Comparison of ENCODE assay signal across 8 mouse cellular contexts in genomic region chr8:71383396-71383795, GRCm38 (mm10). TPM values are rescaled to one million over a fixed set of nuclear protein-coding genes. Genes with fewer than 3 reads are reported as not detected.
A peak's percentile ranks its signal among the peaks of the same experiment; 100 is the strongest.
DNase-seq lines count a peak whose midpoint lies in the region; ATAC-seq and TF ChIP-seq lines count a peak whose summit lies in the region.
"Had no signal": no experiment of that assay in that cellular context is flagged by ENCODE, and none has a peak within 500 bp of the region (broad histone marks: within the 10 kb centered on the region; RNA-seq: fewer than 3 reads in every experiment).

No protein-coding gene starts in this region.

- no peak for TF ChIP-seq POLR2A in limb, embryonic 14.5 days (IDR thresholded peaks at IDR 0.05; ENCODE audit: borderline replicate concordance, extremely low read depth, insufficient read depth, insufficient read length)

- 0 out of 2 replicates have a peak overlapping the region, but pooled peaks have one; percentile 28 for H3K27ac ChIP-seq in layer of hippocampus, adult 2 months
- peak overlapping the region; percentile 95; the same call in 1 of the 2 replicates for H3K27ac ChIP-seq in hindbrain, embryonic 12.5 days
- H3K27ac ChIP-seq in limb, embryonic 14.5 days (replicated peaks; ENCODE audit: low read depth, low read length): peak overlapping the region; percentile 88; the same call in 1 of the 2 replicates
- peak overlapping the region; percentile 96 for H3K27ac ChIP-seq in stomach, embryonic 15.5 days

- H3K4me1 ChIP-seq in hindbrain, embryonic 12.5 days: peaks cover 28% of the 10 kb centered on the region
- peaks cover 23% of the 10 kb centered on the region for H3K4me1 ChIP-seq in limb, embryonic 14.5 days (ENCODE audit: control insufficient read depth, insufficient read depth, low read length)
- H3K4me1 ChIP-seq in stomach, embryonic 15.5 days: peaks cover 36% of the 10 kb centered on the region

- no peaks in the 10 kb centered on the region for H3K36me3 ChIP-seq in hindbrain, embryonic 12.5 days
- no peaks in the 10 kb centered on the region for H3K36me3 ChIP-seq in limb, embryonic 14.5 days (ENCODE audit: control insufficient read depth, insufficient read depth, low read length)
- H3K36me3 ChIP-seq in stomach, embryonic 15.5 days: no peaks in the 10 kb centered on the region

- H3K9ac ChIP-seq in hindbrain, embryonic 12.5 days: no peak overlapping the region
- H3K9ac ChIP-seq in limb, embryonic 14.5 days (ENCODE audit: low read depth, low read length, severe bottlenecking): no peak overlapping the region
- no peak overlapping the region; the same call in 1 of the 2 replicates for H3K9ac ChIP-seq in stomach, embryonic 15.5 days

- 4% methylated on average over 12 of the region's 12 CpGs for WGBS in hindbrain, embryonic 12.5 days
- 40% methylated on average over 12 of the region's 12 CpGs for WGBS in limb, embryonic 14.5 days
- WGBS in stomach, embryonic 15.5 days: 30% methylated on average over 12 of the region's 12 CpGs

- no peaks in the 10 kb centered on the region for H3K27me3 ChIP-seq in hindbrain, embryonic 12.5 days
- no peaks in the 10 kb centered on the region for H3K27me3 ChIP-seq in limb, embryonic 14.5 days (ENCODE audit: control insufficient read depth, insufficient read depth, low read length)
- no peaks in the 10 kb centered on the region for H3K27me3 ChIP-seq in stomach, embryonic 15.5 days (replicated peaks)

- H3K4me2 ChIP-seq in hindbrain, embryonic 12.5 days (replicated peaks): no peak overlapping the region
- H3K4me2 ChIP-seq in limb, embryonic 14.5 days (replicated peaks; ENCODE audit: low read depth, low read length, severe bottlenecking): no peak overlapping the region
- peak overlapping the region; percentile 8; the same call in 1 of the 2 replicates for H3K4me2 ChIP-seq in stomach, embryonic 15.5 days

- no peak overlapping the region for H3K4me3 ChIP-seq in layer of hippocampus, adult 2 months
- H3K4me3 ChIP-seq in hindbrain, embryonic 12.5 days: no peak overlapping the region
- no peak overlapping the region for H3K4me3 ChIP-seq in limb, embryonic 14.5 days (replicated peaks; ENCODE audit: low read length)
- no peak overlapping the region for H3K4me3 ChIP-seq in stomach, embryonic 15.5 days (replicated peaks)

- no peak for DNase-seq in layer of hippocampus, adult 2 months (ENCODE audit: low spot score in 2 of 2)
- no peak for DNase-seq in layer of hippocampus, postnatal 25 days (ENCODE audit: extremely low spot score in 1 of 2, low spot score in 1 of 2)
- DNase-seq in limb, embryonic 14.5 days (ENCODE audit: low spot score): no peak
- DNase-seq in thymus, postnatal 25 days: no peak

- TF ChIP-seq CTCF in layer of hippocampus, adult 2 months (conservative IDR thresholded peaks at IDR 0.05): no peak

- H3K9me3 ChIP-seq in hindbrain, embryonic 12.5 days (replicated peaks): no peaks in the 10 kb centered on the region
- H3K9me3 ChIP-seq in limb, embryonic 14.5 days (ENCODE audit: control insufficient read depth, low read length): no peaks in the 10 kb centered on the region
- H3K9me3 ChIP-seq in stomach, embryonic 15.5 days: no peaks in the 10 kb centered on the region
- H3K9me3 ChIP-seq: megakaryocyte, embryonic 14.5 days had no signal

- ATAC-seq in hindbrain, embryonic 12.5 days (ENCODE audit: low FRiP score): no peak
- ATAC-seq in limb, embryonic 14.5 days (ENCODE audit: low FRiP score, low read depth): no peak
- ATAC-seq in stomach, embryonic 15.5 days (ENCODE audit: insufficient read depth, low FRiP score, low read depth): no peak
- ATAC-seq in activated CD4-positive, CD25-positive, alpha-beta regulatory T cell, adult 4 months: no peak

RNA-seq across cellular contexts. Expression of gene Nr2f6, which starts 1.6 kb away (rescaled TPM):
- total RNA-seq in layer of hippocampus, adult 2 months (2021): 10 to 100 TPM; 41.9 TPM
- 10 to 100 TPM; 43.0 to 44.1 TPM for total RNA-seq in layer of hippocampus, postnatal 25 days (2021)
- polyA plus RNA-seq in hindbrain, embryonic 12.5 days (2016; fragmentation: Nextera tagmentation; extraction: Ambion mirVana): 61.2 and 65.2 TPM in 2 replicates
- 80.8 and 113 TPM in 2 replicates for polyA plus RNA-seq in limb, embryonic 14.5 days (2012; rRNA removed)
- 63.1 and 66.9 TPM in 2 replicates for polyA plus RNA-seq in limb, embryonic 14.5 days (2014; fragmentation: Nextera tagmentation; extraction: Ambion mirVana)
- 80.9 and 81.8 TPM in 2 replicates for polyA plus RNA-seq in stomach, embryonic 15.5 days (2015; fragmentation: Nextera tagmentation; extraction: Ambion mirVana)
- polyA plus RNA-seq in activated CD4-positive, CD25-positive, alpha-beta regulatory T cell, adult 4 months (2017; shearing (Covaris generic)): under 1 TPM in 1 of 2 experiments, not detected in 1; 0.45 TPM

RNA-seq across cellular contexts. Expression of gene Ushbp1, which starts 12.2 kb away (rescaled TPM):
- total RNA-seq in layer of hippocampus, adult 2 months (2021): 1 to 10 TPM; 3.3 to 4.3 TPM
- 1 to 10 TPM; 3.6 to 4.4 TPM for total RNA-seq in layer of hippocampus, postnatal 25 days (2021)
- polyA plus RNA-seq in hindbrain, embryonic 12.5 days (2016; fragmentation: Nextera tagmentation; extraction: Ambion mirVana): 5.7 and 6.8 TPM in 2 replicates
- 15.7 and 16.7 TPM in 2 replicates for polyA plus RNA-seq in limb, embryonic 14.5 days (2012; rRNA removed)
- 7.6 and 9.1 TPM in 2 replicates for polyA plus RNA-seq in limb, embryonic 14.5 days (2014; fragmentation: Nextera tagmentation; extraction: Ambion mirVana)
- polyA plus RNA-seq in stomach, embryonic 15.5 days (2015; fragmentation: Nextera tagmentation; extraction: Ambion mirVana): 10.8 and 10.9 TPM in 2 replicates
- under 1 TPM in 1 of 2 experiments, not detected in 1; 0.28 TPM for polyA plus RNA-seq in activated CD4-positive, CD25-positive, alpha-beta regulatory T cell, adult 4 months (2017; shearing (Covaris generic))

RNA-seq across cellular contexts. Expression of gene Ocel1, which starts 12.3 kb away (rescaled TPM):
- 10 to 100 TPM; 15.4 to 15.9 TPM for total RNA-seq in layer of hippocampus, adult 2 months (2021)
- 10 to 100 TPM; 15.3 to 18.5 TPM for total RNA-seq in layer of hippocampus, postnatal 25 days (2021)
- polyA plus RNA-seq in hindbrain, embryonic 12.5 days (2016; fragmentation: Nextera tagmentation; extraction: Ambion mirVana): 5.8 and 6.7 TPM in 2 replicates
- polyA plus RNA-seq in limb, embryonic 14.5 days (2012; rRNA removed): 4.2 and 4.6 TPM in 2 replicates
- polyA plus RNA-seq in limb, embryonic 14.5 days (2014; fragmentation: Nextera tagmentation; extraction: Ambion mirVana): 3.8 and 4.3 TPM in 2 replicates
- 8.0 TPM in 2 replicates for polyA plus RNA-seq in stomach, embryonic 15.5 days (2015; fragmentation: Nextera tagmentation; extraction: Ambion mirVana)
- polyA plus RNA-seq in activated CD4-positive, CD25-positive, alpha-beta regulatory T cell, adult 4 months (2017; shearing (Covaris generic)): 1 to 10 TPM; 3.7 to 4.9 TPM

RNA-seq across cellular contexts. Expression of gene Babam1, which starts 13.3 kb away (rescaled TPM):
- 100 to 1,000 TPM in 1 of 2 experiments, 10 to 100 TPM in 1; 98.3 to 102 TPM for total RNA-seq in layer of hippocampus, adult 2 months (2021)
- 10 to 100 TPM; 98.0 to 99.3 TPM for total RNA-seq in layer of hippocampus, postnatal 25 days (2021)
- polyA plus RNA-seq in hindbrain, embryonic 12.5 days (2016; fragmentation: Nextera tagmentation; extraction: Ambion mirVana): 91.1 and 104 TPM in 2 replicates
- 117 and 122 TPM in 2 replicates for polyA plus RNA-seq in limb, embryonic 14.5 days (2012; rRNA removed)
- polyA plus RNA-seq in limb, embryonic 14.5 days (2014; fragmentation: Nextera tagmentation; extraction: Ambion mirVana): 87.7 and 88.6 TPM in 2 replicates
- polyA plus RNA-seq in stomach, embryonic 15.5 days (2015; fragmentation: Nextera tagmentation; extraction: Ambion mirVana): 92.2 and 98.2 TPM in 2 replicates
- 10 to 100 TPM; 59.2 to 67.9 TPM for polyA plus RNA-seq in activated CD4-positive, CD25-positive, alpha-beta regulatory T cell, adult 4 months (2017; shearing (Covaris generic))

RNA-seq across cellular contexts. Expression of gene Use1, which starts 16.7 kb away (rescaled TPM):
- total RNA-seq in layer of hippocampus, adult 2 months (2021): 100 to 1,000 TPM; 107 to 117 TPM
- total RNA-seq in layer of hippocampus, postnatal 25 days (2021): 100 to 1,000 TPM; 113 TPM
- polyA plus RNA-seq in hindbrain, embryonic 12.5 days (2016; fragmentation: Nextera tagmentation; extraction: Ambion mirVana): 80.8 and 82.4 TPM in 2 replicates
- 158 and 189 TPM in 2 replicates for polyA plus RNA-seq in limb, embryonic 14.5 days (2012; rRNA removed)
- 114 and 128 TPM in 2 replicates for polyA plus RNA-seq in limb, embryonic 14.5 days (2014; fragmentation: Nextera tagmentation; extraction: Ambion mirVana)
- polyA plus RNA-seq in stomach, embryonic 15.5 days (2015; fragmentation: Nextera tagmentation; extraction: Ambion mirVana): 87.4 and 88.8 TPM in 2 replicates
- 100 to 1,000 TPM; 302 to 322 TPM for polyA plus RNA-seq in activated CD4-positive, CD25-positive, alpha-beta regulatory T cell, adult 4 months (2017; shearing (Covaris generic))

Comparison
In these comparisons a context has a peak if more than half of its experiments do, and no peak if none do; other contexts are left out.
1. H3K27ac ChIP-seq: peak in every context shown above with its lines; median percentile 96 in stomach, embryonic 15.5 days; 95 in hindbrain, embryonic 12.5 days; 88 in limb, embryonic 14.5 days; 28 in layer of hippocampus, adult 2 months.
2. RNA of gene Nr2f6, which starts 1.6 kb away (polyA plus RNA-seq): 80.9 to 81.8 TPM in stomach, embryonic 15.5 days, 63.1 to 113 TPM in limb, embryonic 14.5 days and 61.2 to 65.2 TPM in hindbrain, embryonic 12.5 days; 0.45 TPM in activated CD4-positive, CD25-positive, alpha-beta regulatory T cell, adult 4 months; every median in the first group is over 10 times any median in the second.